Mouse (Mus musculus): ENCODE measurements at regions not wholly inside any gene's neighbourhood (a gene's known extent, or its start where the extent isn't known, plus 50 kb on each side); places are given as distances from the start of the nearest gene placed in this dataset.

GRCm38 (mm10) chr1:189085245-189085644 lies 77.6 kb upstream of the Kctd3 start:
- DNase-seq = no peak

GRCm38 (mm10) chr1:189081267-189081666 lies 73.6 kb upstream of the Kctd3 start:
- DNase-seq = no peak

- DNase-seq = peak; percentile 49
Measured at GRCm38 (mm10) chr1:189080797-189081196, 73.2 kb upstream of the Kctd3 start.

- no peak for DNase-seq
Measured at GRCm38 (mm10) chr1:189079451-189080410, 72.1 kb upstream of the Kctd3 start.

GRCm38 (mm10) chr1:189077861-189078260 lies 70.2 kb upstream of the Kctd3 start:
- no peak for DNase-seq

- DNase-seq = no peak
Measured at GRCm38 (mm10) chr1:189076276-189076675, 68.6 kb upstream of the Kctd3 start.

- no peak for DNase-seq
Measured at GRCm38 (mm10) chr1:189075671-189076070, 68.0 kb upstream of the Kctd3 start.

GRCm38 (mm10) chr1:189072516-189072915 lies 64.9 kb upstream of the Kctd3 start:
- no peak for DNase-seq

- no peak for DNase-seq
Measured at GRCm38 (mm10) chr1:189068204-189068603, 60.6 kb upstream of the Kctd3 start.

GRCm38 (mm10) chr1:189067204-189067960 lies 59.7 kb upstream of the Kctd3 start:
- no peak for DNase-seq

- DNase-seq = no peak
Measured at GRCm38 (mm10) chr1:189066446-189067151, 59.0 kb upstream of the Kctd3 start.

- no peak for DNase-seq
Measured at GRCm38 (mm10) chr1:189065152-189065910, 57.7 kb upstream of the Kctd3 start.

- DNase-seq = no peak
Measured at GRCm38 (mm10) chr1:189064629-189065028, 57.0 kb upstream of the Kctd3 start.

GRCm38 (mm10) chr1:189063699-189064098 lies 56.1 kb upstream of the Kctd3 start:
- no peak for DNase-seq

GRCm38 (mm10) chr1:189063209-189063608 lies 55.6 kb upstream of the Kctd3 start:
- no peak for DNase-seq
